Mouse (Mus musculus) left cerebral cortex, adult 8-10 months (tissue): ENCODE results near the gene Omt2a. TPM values are rescaled to one million over a fixed set of nuclear protein-coding genes. Genes with fewer than 3 reads are reported as not detected.
A peak's percentile ranks its signal among the peaks of the same experiment; 100 is the strongest.
"Not testable (repeated sequence)": the region's sequence is repeated elsewhere in the genome, so short reads cannot be mapped to it uniquely, and the experiment has no call there.

ENCODE experiments used
- DNase-seq, 2 experiments: peaks; one replicate each; pipeline ENCODE4 v3.0.0; 2022; ENCODE audit warnings: low spot score in 2 of 2
- total RNA-seq, 4 experiments: library from RNA; stranded (reverse); gene quantifications; 2 replicates each; pipeline ENCODE4 v1.2.4; 2022

The Omt2a gene
- total RNA-seq, 4 experiments from 2014 or later: not detected

DNA sequence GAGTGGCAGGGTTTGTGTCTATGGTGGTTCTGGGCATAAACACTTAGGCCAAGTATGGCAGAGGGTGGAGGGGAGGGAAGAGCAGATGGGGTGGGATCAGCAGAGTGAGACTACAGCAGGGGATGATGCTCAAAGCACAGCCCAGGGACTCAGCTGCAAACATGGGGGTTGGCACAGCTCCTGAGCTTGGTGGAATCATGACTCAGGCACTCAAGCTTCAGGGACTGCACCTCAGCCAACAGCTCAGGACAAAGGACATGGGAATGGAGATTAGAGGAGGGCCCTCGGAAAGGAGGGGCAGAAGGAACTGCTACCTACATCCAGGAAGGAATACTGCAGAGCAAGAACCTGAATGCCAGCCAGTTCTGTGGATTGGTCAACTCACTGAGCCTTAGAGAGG is 15.5 kb downstream of the Omt2a start:
- DNase-seq: not testable (repeated sequence)

DNA sequence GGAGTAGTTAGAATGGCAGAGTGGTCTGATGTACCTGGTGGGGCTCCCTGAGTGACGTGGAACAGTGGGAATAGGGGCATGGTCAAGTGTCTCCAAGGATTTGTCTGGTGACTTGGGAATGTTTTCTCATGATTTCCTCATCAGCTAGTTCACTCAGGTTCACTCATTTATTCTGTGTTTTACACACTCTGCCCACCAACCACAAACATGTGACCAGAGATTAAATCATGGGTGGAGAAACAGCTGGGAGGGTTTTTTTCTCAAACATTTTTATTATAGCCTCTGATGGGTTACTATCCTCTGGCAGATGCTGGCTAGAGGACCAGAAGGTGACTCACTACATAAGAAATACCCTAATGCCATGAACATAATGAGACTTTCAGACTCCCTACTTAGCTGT is 16.4 kb downstream of the Omt2a start:
- DNase-seq: no peak

DNA sequence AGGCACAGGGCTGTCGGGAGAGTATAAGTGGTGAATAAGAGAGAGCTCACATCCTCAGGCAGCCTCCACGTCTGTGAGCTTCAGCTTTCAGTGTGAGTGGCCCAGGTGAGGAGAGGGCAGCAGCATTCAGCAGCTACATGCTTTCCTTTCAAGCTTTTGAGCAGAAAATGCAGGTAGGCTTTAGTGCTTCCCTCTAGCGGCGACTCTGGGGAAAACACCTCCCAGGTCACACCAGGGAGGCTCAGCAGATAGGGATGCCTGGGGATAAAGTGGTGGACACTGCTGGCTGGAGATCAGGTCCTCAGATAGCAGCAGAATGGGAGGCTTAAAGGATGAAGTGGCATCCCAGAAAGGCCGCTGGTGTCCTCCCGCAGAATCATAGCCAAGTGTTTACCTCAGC is 18.5 kb downstream of the Omt2a start:
- DNase-seq: peak in 1 of 2 experiments; percentile 13

DNA sequence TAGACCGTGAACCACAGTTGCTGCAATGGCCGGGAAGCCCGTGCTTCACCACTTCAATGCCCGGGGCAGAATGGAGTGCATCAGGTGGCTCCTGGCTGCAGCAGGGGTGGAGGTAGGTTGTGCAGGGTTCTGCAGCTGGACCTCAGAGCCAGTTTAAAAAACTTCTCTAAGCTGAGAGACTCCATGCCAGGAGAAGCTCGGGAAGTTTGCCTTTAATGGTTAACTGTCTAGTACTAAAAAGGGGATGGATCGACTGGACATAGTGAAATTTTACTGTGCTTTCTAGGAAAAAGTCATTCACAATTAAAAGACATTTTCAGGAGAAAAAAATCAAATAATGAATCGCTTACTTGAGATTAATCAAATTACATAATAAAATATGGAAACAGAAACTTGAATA is 19.8 kb downstream of the Omt2a start:
- not testable (repeated sequence) for DNase-seq

DNA sequence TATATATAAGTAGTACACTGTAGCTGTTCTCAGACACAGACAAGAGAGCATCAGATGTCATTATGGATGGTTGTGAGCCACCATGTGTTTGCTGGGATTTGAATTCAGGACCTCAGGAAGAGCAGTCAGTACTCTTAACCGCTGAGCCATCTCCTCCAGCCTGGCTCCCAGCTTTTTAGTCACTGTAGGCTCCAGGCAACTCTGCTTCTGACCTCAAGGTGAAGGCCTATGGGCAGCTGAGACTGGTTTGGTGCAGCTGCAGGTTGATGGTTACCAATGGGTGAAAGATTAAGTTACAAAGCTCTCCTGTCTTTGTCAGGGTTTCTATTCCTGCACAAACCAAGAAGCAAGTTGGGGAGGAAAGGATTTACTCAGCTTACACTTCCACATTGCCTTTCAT is 20.9 kb downstream of the Omt2a start:
- not testable (repeated sequence) for DNase-seq

DNA sequence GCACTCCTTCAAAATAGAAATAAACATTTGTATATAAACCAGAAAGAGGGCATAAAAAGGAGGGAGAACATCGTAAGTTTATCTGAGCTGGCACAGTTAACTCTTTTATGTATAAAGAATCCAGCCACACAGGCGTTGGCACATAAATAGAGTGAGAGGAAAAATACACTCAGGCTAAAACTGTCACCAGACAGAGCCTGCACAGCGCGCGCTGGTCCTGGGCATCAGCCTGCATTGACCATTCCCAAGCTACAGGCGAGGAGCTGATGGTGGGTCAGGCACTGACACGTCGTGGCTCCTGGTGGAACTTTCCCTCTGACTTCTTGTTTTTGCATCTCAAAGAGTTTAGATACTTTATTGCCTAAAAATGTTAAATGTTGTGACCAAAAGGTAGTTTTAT is 22.1 kb downstream of the Omt2a start:
- not testable (repeated sequence) for DNase-seq

DNA sequence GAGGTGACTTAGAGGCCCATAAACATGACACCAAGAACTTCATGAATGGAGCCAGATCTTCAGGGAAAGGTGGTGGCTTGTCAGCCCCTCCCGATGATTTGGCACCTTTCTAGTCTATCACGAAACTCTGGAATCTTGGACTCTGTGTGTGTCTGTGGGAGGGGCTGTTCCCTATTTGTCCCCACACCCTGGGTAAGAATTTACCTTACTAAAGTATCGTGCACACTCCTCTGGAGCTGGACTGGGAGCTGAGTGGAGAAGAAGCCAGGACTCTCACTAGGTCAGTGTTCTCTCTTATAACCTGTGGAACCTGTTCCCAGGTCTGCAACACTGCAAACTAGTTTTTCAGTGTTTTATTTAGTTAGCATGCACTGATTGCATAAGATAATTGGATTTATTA is 24.9 kb downstream of the Omt2a start, which contains the start of gene Gm10639:
Gene Gm10639, plus strand, starts transcription at position 201 of the 400 bp plus-strand sequence.
- DNase-seq: not testable (repeated sequence)

DNA sequence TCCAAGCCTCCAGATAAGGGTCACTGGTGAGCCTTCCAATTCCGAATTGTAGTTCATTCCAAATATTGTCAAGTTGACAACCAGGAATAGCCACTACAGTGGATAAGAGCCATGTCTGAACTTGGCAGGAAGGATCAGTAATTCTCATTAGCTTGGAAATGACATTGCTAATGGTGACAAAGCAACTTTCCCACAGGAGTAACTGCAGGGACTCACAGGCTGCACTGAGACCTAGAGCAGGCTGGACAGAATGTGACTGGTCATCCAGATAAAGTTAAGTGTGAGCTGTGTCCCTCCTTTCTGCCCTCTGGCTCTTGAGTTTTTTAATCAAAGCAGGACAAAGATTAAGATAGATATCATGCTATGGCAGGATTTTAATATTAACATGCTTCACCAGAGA is 25.5 kb downstream of the Omt2a start:
- DNase-seq: not testable (repeated sequence)

DNA sequence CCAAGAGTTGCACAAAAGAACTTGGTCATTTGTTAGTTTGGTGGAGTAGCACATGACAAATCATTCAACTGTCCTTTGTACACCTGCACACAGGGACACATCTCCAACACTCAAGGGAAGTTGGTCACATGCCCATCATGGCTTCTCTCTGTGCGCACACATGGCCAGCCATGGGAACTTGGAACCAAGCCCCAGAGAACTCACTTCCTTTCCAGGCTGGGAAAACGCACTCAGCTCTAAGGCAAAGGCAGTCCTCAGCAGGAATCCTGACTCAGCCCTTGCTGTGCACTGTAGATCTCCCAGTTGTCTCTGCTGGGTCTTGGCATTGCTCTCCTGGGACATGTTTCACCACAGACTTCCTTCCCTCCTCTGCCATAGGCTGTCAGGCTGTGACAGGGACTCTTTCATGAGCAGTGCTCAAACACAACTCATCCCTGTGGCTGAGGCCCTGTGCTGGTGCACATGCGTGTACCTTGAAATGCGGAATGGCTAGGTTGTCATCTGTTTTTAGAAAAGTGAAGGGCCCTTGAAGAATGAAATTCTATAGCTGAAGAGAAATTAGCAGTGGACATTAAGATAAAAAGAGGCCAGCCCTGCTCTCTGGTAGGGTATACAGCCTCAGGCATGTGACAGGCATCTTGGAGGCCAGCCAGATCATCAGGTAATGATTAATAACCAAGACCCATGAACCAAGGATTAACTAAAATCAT is 32.4 kb downstream of the Omt2a start:
- DNase-seq: not testable (repeated sequence)

DNA sequence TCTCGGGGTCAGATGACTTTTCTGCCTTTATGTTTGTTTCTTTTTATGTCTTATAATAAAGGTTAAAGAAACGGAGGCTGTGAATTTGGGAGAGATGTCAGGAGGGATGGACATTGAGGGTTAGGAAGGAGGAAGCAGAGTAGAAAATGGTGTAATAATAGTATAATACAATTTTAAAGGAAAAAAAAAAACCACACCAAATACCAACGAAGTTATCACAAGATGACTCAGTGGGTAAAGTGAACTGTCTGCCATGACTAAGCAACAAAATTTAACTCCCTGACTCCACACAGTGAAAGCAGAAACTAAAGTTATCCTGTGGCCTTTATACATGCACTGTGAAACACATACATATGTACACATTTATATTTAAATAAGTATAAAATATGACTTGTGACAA is 43.7 kb downstream of the Omt2a start:
- DNase-seq: not testable (repeated sequence)

Other genes with a start within 250 kb of the Omt2a start
- gene Fbxo9, start 205.7 kb downstream of the Omt2a start, total RNA-seq: 100 to 1,000 TPM in 3 of 4 experiments, 10 to 100 TPM in 1; 99.4 to 119 (median 108) TPM
- gene Ick, start 205.6 kb downstream of the Omt2a start, total RNA-seq: 10 to 100 TPM; 15.2 to 18.3 (median 16.6) TPM
- 10 to 100 TPM; 33.6 to 43.8 (median 38.8) TPM for gene Gsta4, start 132.0 kb downstream of the Omt2a start, total RNA-seq
- gene Gsta1, start 84.1 kb downstream of the Omt2a start, total RNA-seq: under 1 TPM in 1 of 4 experiments, not detected in 3; 0.60 TPM
- not detected for gene Gm3776, start 57.7 kb downstream of the Omt2a start, total RNA-seq
- not detected for gene Gm10639, start 24.9 kb downstream of the Omt2a start, total RNA-seq
- gene Omt2b, start 12.8 kb upstream of the Omt2a start, total RNA-seq: not detected
- gene Gsta2, start 41.0 kb upstream of the Omt2a start, total RNA-seq: not detected
- under 1 TPM in 1 of 4 experiments, not detected in 3; 0.65 TPM for gene Dppa5a, start 53.4 kb upstream of the Omt2a start, total RNA-seq
- not detected for gene Ooep, start 63.9 kb upstream of the Omt2a start, total RNA-seq
- gene Ddx43, start 81.0 kb upstream of the Omt2a start, total RNA-seq: under 1 TPM in 2 of 4 experiments, not detected in 2; 0.25 to 0.33 TPM
- 1 to 10 TPM in 1 of 4 experiments, under 1 TPM in 3; 0.52 to 1.1 (median 0.65) TPM for gene Cgas, start 128.4 kb upstream of the Omt2a start, total RNA-seq
- gene Mto1, start 133.4 kb upstream of the Omt2a start, total RNA-seq: 10 to 100 TPM; 22.9 to 29.3 (median 26.9) TPM
- under 1 TPM; 0.40 to 0.54 (median 0.47) TPM for gene Gm17324, start 134.0 kb upstream of the Omt2a start, total RNA-seq
- 1,000 to 10,000 TPM; 2,343 to 2,844 (median 2,594) TPM for gene Eef1a1, start 174.4 kb upstream of the Omt2a start, total RNA-seq